Comparison of ENCODE assay signal across 17 mouse cellular contexts in the genomic region with DNA sequence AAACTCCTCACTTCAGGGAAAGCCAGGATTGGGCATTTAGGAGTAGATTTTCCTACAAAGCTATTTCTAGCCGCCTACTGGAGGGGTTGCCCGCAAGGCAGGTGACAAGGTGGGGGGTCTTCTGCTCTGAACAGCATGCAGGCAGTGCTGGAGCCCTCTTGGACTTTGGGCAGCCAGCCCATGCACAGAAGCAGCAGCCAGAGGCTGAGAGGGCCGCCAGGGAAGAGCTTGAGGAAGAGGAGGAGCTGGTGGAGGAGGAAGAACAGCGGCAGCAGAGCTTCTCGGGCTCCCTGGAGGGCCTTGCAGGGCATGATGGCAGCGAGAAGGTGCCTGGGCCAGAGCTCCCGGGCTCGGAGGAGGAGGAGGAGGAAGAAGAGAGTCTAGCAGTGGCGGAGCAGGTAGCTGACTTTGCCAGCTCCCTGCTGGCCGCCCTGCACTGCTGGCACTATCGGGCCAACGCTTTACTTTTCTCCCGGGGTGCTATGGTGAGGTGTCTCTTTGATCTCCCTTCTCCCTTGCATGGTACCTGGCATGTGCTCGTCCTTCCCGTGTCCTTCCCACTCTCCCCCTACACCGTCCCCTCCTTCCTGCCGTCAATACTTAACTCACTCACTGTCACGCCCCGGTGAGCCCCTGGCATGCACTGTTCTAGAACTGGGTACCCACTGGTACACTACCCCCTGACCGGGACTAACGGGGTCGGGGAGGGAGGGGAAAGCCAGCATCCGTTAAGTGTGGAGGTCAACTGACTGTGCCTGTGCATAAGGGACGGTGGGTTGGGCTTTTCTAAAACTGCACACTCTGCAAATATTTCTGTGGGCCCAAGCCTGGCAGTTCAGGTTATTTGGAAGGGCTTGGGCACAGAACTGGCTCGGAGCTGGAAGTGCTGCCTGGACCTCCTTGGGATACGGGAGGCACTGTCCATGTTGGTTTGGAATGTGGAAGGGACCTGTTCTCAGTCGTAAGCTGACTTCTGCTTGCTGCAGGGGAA. TPM values are rescaled to one million over a fixed set of nuclear protein-coding genes. Genes with fewer than 3 reads are reported as not detected.
DNase-seq lines count a peak whose midpoint lies in the region; ATAC-seq and TF ChIP-seq lines count a peak whose summit lies in the region.
"Had no signal": no experiment of that assay in that cellular context is flagged by ENCODE, and none has a peak within 500 bp of the region (broad histone marks: within the 10 kb centered on the region; RNA-seq: fewer than 3 reads in every experiment).

No protein-coding gene starts in this region.

- no peak for DNase-seq in lung, embryonic 14.5 days
- DNase-seq in lung, postnatal 25 days (ENCODE audit: low spot score), result no peak
- DNase-seq in kidney, adult 8-10 months, result peak; percentile 94 to 98
- DNase-seq in kidney, postnatal 25 days, result peak; percentile 91 to 98
- DNase-seq in spleen, postnatal 10 days (ENCODE audit: low spot score in 2 of 2), result no peak
- DNase-seq in gastrocnemius, postnatal 36 days, result no peak
- DNase-seq: cerebellum, postnatal 36 days; forebrain, postnatal 0 days; lung, postnatal 36 days; retina, postnatal 1 day; spleen, adult 18-20 months; thymus, postnatal 14 days had no signal

- no peak overlapping the region for H3K27ac ChIP-seq in lung, embryonic 14.5 days (ENCODE audit: low read depth)
- no peak overlapping the region for H3K27ac ChIP-seq in bone marrow, adult 2 months (ENCODE audit: control insufficient read depth, insufficient read depth, low read depth, low read length, poor library complexity)
- H3K27ac ChIP-seq in forebrain, embryonic 15.5 days (replicated peaks), result no peak overlapping the region
- H3K27ac ChIP-seq: heart, embryonic 15.5 days; limb, embryonic 15.5 days had no signal

- no peak overlapping the region for H3K4me3 ChIP-seq in lung, embryonic 14.5 days (ENCODE audit: low read depth, low read length)
- no peak overlapping the region for H3K4me3 ChIP-seq in bone marrow, adult 2 months (replicated peaks; ENCODE audit: control insufficient read depth, low read depth, low read length)
- H3K4me3 ChIP-seq in forebrain, embryonic 15.5 days, result no peak overlapping the region
- H3K4me3 ChIP-seq: erythroblast, embryonic 14.5 days; heart, embryonic 15.5 days; limb, embryonic 15.5 days had no signal

- WGBS in lung, embryonic 14.5 days, result 71% methylated on average over 27 of the region's 27 CpGs
- 88% methylated on average over 27 of the region's 27 CpGs for WGBS in bone marrow, adult 2 months
- WGBS in forebrain, embryonic 15.5 days, result 69% methylated on average over 27 of the region's 27 CpGs

- H3K36me3 ChIP-seq in lung, embryonic 14.5 days (ENCODE audit: insufficient read depth), result peaks cover 44% of the 10 kb centered on the region
- no peaks in the 10 kb centered on the region for H3K36me3 ChIP-seq in forebrain, embryonic 15.5 days

- H3K9me3 ChIP-seq in lung, embryonic 14.5 days (ENCODE audit: low read depth, low read length), result no peaks in the 10 kb centered on the region
- no peaks in the 10 kb centered on the region for H3K9me3 ChIP-seq in forebrain, embryonic 15.5 days
- H3K9me3 ChIP-seq: heart, embryonic 15.5 days; limb, embryonic 15.5 days had no signal

- H3K9ac ChIP-seq in lung, embryonic 14.5 days, result no peak overlapping the region
- no peak overlapping the region for H3K9ac ChIP-seq in forebrain, embryonic 15.5 days (replicated peaks)
- H3K9ac ChIP-seq: forebrain, postnatal 0 days; heart, embryonic 15.5 days; limb, embryonic 15.5 days had no signal

- TF ChIP-seq CTCF in lung, embryonic 14.5 days (IDR thresholded peaks at IDR 0.05; ENCODE audit: low read depth), result no peak
- no peak for TF ChIP-seq CTCF in bone marrow, adult 2 months (IDR thresholded peaks at IDR 0.05; ENCODE audit: control insufficient read depth, insufficient read depth, low read length)

- H3K4me1 ChIP-seq in lung, embryonic 14.5 days (ENCODE audit: insufficient read depth), result no peaks in the 10 kb centered on the region; the same call in 1 of the 2 replicates
- no peaks in the 10 kb centered on the region for H3K4me1 ChIP-seq in bone marrow, adult 2 months (ENCODE audit: control insufficient read depth, insufficient read depth, low read length)
- no peaks in the 10 kb centered on the region for H3K4me1 ChIP-seq in forebrain, embryonic 15.5 days

- intact Hi-C loops in gastrocnemius, postnatal 36 days (cut with DNase I), result no loop called here

- 0 out of 2 replicates have a peak, but pooled peaks have one; percentile 13 for TF ChIP-seq POLR2A in bone marrow, adult 2 months (IDR thresholded peaks at IDR 0.05; ENCODE audit: borderline replicate concordance, control insufficient read depth, low read depth, low read length)

- no peak overlapping the region for H3K4me2 ChIP-seq in lung, embryonic 14.5 days
- H3K4me2 ChIP-seq in forebrain, embryonic 15.5 days (replicated peaks), result no peak overlapping the region
- H3K4me2 ChIP-seq: heart, embryonic 15.5 days; limb, embryonic 15.5 days had no signal

- ATAC-seq in lung, embryonic 14.5 days (ENCODE audit: insufficient read depth), result peak; percentile 41; the same call in 1 of the 2 replicates
- no peak for ATAC-seq in forebrain, embryonic 15.5 days (replicated peaks)
- ATAC-seq: forebrain, postnatal 0 days had no signal

- H3K27me3 ChIP-seq in lung, embryonic 14.5 days (ENCODE audit: insufficient read depth, low read length), result no peaks in the 10 kb centered on the region
- no peaks in the 10 kb centered on the region for H3K27me3 ChIP-seq in forebrain, embryonic 15.5 days
- H3K27me3 ChIP-seq: heart, embryonic 15.5 days; limb, embryonic 15.5 days had no signal

RNA-seq across cellular contexts. Expression of gene Plekhg3, which starts 41.9 kb away (rescaled TPM):
- polyA plus RNA-seq in lung, embryonic 14.5 days (2014; fragmentation: Nextera tagmentation; extraction: Ambion mirVana), result 9.0 and 9.7 TPM in 2 replicates
- polyA plus RNA-seq in bone marrow, adult 2 months (2011; ENCODE audit: insufficient read depth, insufficient read length, low replicate concordance, missing spikeins), result 9.6 and 24.0 TPM in 2 replicates
- total RNA-seq in gastrocnemius, postnatal 36 days (2021), result 1 to 10 TPM; 5.4 to 5.5 TPM
- polyA plus RNA-seq in forebrain, embryonic 15.5 days (2015; fragmentation: Nextera tagmentation; extraction: Ambion mirVana), result 0.79 and 1.2 TPM in 2 replicates

Comparison
In these comparisons a context has a peak if more than half of its experiments do, and no peak if none do; other contexts are left out.
1. DNase-seq: peak in kidney, adult 8-10 months (2 of 2) and kidney, postnatal 25 days (2 of 2); none in lung, embryonic 14.5 days (single experiment), lung, postnatal 25 days (single experiment), spleen, postnatal 10 days (0 of 2) and gastrocnemius, postnatal 36 days (0 of 2).